Mouse (Mus musculus): ENCODE results near the gene Phf10.
A peak's percentile ranks its signal among the peaks of the same experiment; 100 is the strongest.
"Not testable (repeated sequence)": the region's sequence is repeated elsewhere in the genome, so short reads cannot be mapped to it uniquely, and the experiment has no call there.

Gene Phf10

DNA sequence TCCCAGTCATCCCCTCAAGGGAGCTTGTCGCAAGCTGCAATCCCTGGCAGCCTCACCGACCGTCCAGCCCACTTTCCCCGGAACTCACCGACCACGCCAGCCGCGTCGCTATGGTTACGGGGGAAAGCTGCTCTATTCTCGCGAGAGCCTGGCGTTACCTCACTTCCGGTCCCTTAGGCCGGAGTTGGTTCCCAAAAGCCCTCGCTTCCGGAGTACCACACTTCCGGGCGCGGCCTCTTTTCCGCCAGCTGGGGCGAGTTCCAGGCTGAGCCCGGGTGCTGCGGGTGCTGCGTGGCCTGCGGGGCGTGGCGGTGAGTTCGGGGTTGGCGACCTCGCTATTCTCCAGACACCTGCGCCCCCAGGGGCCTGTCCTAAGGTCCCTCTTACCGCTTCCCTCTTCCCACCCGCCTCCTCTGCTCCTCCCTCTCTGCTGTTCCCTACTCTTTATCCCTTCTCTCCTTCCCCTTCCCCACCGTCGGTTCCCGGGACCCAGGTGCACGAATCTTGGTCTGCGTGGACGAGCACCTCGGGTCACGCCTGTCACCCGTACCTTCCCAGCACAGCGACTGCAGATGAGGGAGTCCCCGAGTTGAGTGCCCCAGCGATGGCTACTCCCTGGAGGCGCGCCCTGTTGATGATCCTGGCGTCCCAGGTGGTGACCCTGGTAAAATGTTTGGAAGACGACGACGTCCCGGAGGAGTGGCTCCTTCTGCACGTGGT, 17.9 kb downstream of the Phf10 start, which contains the start of the genes Wdr27 and 1600012H06Rik:
Gene Wdr27 (minus strand): TSS at position 150 of the 720 bp plus-strand sequence.
Gene 1600012H06Rik (plus strand): TSS at position 176 of the 720 bp plus-strand sequence.
- DNase-seq, result peak; percentile 97

DNA sequence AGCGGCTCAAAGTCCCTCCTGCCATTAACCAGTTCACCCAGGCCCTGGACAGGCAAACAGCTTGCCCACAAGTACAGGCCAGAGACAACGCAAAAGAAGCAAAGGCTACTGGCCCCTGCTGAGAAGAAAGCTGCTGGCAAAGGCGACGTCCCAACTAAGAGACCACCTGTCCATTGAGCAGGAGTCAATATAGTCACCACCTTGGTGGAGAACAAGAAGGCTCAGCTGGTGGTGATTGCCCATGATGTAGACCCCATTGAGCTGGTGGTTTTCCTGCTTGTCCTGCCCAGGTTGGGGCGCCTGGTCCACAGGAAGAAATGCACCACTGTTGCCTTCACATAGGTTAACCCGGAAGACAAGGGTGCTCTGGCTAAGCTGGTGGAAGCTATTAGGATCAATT, 18.9 kb downstream of the Phf10 start:
- not testable (repeated sequence) for DNase-seq

GRCm38 (mm10) chr17:14935841-14936605, 25.1 kb downstream of the Phf10 start:
- no peak for DNase-seq

- not testable (repeated sequence) for DNase-seq
These were observed 25.8 kb downstream of the Phf10 start for GRCm38 (mm10) chr17:14935280-14935679.

DNA sequence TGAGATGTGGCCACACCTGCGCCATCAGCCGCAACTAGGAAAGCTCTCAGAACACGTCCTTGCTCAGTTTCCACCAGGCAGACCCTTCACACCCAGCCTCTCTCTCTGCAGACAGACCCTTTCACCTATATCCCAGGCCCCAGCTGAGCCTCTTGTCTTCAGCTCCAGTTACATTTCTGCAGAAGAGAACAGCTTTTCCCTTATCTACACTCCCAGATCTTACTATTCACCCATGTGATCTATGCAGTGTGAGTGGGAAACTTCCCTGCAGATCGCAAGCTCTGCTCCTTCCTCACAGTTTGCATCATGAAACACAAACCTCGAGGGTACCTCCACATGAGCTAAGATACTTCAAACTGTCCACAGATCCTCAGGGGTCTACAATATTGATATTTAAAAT, 29.6 kb downstream of the Phf10 start:
- DNase-seq, result no peak

DNA sequence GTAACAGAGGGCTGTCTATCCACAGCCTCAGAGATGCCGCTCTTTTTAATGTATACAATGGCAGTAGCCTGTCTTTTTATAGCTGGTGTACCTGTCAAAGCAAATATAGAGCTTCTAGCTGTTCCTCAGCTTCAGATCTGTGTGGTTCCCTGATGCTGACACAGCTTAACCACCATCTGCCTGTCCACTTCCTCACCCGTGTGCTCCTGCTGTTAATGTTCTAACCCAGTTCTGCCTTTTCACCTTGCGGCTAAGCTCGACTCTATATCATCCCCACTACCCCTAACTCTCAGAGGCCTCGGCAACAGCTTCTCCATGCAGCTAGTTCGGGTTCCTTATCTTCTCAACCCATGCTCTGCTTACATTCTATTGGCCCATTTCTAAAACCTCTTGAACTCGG, 30.4 kb downstream of the Phf10 start:
- no peak for DNase-seq

GRCm38 (mm10) chr17:14928631-14929030, 32.4 kb downstream of the Phf10 start:
- no peak for DNase-seq

DNA sequence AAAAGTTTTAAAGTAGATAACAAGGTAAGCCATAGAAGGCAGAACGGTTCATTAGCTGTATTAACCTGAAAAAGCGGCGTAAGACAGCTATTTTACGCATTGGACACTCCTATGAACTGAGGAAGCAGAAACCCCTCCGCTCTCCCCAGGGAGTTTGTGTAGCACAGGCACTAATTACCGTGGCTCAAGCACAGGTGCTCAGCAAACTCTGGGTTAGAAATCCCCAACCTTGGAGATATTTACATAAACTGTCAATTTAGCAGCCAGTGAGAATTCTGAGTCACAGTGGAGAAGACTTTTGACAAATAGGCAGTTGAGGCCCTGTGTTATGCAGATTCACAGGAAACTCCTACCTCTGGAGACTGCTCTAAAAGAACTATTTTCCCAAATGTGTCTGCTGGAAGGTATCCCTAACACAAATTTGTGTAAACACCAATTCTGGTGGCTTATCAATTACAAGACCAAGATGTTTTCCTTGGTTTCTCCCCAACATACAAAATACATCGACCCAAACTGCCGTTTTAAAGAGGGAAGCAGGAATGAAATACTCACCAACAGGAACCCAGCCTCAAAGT, 33.3 kb downstream of the Phf10 start:
- no peak for DNase-seq

- no peak for DNase-seq
These were observed 39.5 kb downstream of the Phf10 start for GRCm38 (mm10) chr17:14921582-14921981.

- DNase-seq, result no peak
These were observed 43.2 kb downstream of the Phf10 start for GRCm38 (mm10) chr17:14917866-14918265.

- no peak for DNase-seq
These were observed 46.7 kb downstream of the Phf10 start for GRCm38 (mm10) chr17:14914401-14914800.

GRCm38 (mm10) chr17:14912981-14913380, 48.1 kb downstream of the Phf10 start:
- DNase-seq, result no peak

DNA sequence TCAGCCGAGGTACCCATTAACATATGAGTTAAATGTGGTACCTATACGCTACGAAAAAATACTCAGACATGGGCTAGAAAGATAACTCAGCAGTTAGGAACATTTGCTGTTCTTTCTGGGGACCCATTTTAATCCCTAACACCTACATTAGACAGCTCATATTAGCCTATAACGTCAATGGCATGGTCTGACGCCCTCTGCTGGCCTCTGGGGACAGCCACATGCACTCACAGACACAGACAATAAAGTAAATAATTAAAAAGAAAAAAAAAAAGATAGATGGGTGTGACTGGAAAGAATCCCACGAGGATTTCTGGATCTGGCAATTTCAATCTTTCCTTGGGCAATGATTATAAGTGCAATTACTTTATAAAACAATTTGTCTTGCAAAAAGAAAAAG, 48.7 kb downstream of the Phf10 start:
- DNase-seq, result no peak

- no peak for DNase-seq
These were observed 50.3 kb downstream of the Phf10 start for GRCm38 (mm10) chr17:14910771-14911170.

GRCm38 (mm10) chr17:14909331-14909730, 51.7 kb downstream of the Phf10 start:
- peak; percentile 64 for DNase-seq

DNA sequence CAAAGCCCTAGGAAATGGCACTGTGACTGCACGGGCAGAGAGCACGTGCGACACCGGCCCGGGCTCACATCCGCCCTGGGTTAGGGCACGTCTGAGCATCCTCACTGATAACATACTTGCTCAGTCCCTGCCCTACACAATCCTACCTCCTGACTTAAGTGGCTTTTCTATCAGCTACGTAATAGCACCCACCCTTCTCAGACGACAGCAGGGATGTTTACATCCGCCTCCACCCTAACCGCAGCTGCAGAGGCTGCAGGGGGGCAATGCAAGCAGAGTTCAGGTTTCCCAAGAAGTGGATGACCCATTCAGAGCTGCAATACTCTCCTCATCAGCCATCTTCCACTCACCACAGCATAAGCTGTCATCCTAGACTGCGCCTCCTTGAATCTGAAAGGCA, 53.9 kb downstream of the Phf10 start:
- no peak for DNase-seq

- DNase-seq, result no peak
These were observed 54.5 kb downstream of the Phf10 start for GRCm38 (mm10) chr17:14906611-14907010.

GRCm38 (mm10) chr17:14904637-14905265, 56.3 kb downstream of the Phf10 start:
- DNase-seq, result peak; percentile 85

DNA sequence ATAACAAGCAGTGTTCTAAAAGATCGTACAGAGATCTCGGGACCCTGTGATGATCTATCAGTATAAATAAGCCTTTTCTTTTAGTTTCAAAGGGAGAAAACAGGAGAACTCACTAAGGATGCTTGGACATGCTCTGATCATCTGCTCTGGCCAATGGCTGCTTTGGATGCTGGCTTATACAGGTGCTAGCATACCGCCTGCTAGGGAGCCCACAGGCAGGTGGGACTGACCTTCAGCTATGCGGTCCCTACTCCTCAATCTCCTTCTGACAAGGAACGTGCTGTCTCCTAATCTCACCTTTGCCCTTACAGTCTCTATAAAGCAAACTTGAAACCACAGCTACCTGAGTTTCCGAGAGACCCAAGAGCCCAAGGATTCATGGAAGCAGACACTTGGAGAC, 56.9 kb downstream of the Phf10 start:
- DNase-seq, result no peak

GRCm38 (mm10) chr17:14903212-14903611, 57.9 kb downstream of the Phf10 start:
- no peak for DNase-seq

DNA sequence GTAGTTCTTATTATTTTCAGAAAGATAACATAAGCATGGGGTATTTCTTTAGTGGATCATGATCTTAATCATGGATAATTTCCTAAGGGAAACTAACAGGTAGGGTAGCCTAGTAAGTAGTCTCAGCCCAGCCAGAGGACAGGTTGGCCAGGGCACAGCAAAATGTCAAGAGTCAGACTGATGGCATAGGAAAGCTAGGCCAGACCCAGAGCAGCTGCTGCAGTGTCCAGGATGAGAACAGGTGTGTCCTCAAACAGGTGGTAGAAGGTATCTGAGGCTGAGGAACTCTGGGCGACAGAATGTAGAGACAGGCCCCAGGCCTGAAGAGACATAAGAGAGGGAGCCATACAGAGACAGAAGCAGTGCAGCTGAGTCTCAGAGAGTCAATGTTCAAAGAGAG, 62.1 kb downstream of the Phf10 start:
- DNase-seq, result no peak

DNA sequence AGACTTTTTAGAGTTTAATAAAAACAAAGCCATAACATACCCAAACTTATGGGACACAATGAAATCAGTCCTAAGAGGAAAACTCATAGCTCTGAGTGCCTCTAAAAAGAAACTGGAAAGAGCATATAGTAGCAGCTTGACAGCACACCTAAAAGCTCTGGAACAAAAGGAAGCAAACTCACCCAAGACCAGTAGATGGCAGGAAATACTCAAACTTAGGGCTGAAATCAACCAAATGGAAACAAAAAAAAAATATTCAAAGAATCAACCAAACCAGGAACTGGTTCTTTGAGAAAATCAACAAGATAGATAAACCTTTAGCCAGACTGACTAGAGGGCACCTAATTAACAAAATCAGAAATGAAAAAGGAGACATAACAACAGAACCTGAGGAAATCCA, 66.0 kb downstream of the Phf10 start:
- DNase-seq, result not testable (repeated sequence)
